Mouse (Mus musculus) layer of hippocampus, adult 18-20 months (tissue): ENCODE data around the gene Card10. TPM values are rescaled to one million over a fixed set of nuclear protein-coding genes. Genes with fewer than 3 reads are reported as not detected.

Source experiments
- DNase-seq, 2 experiments: peaks; one replicate each; pipeline ENCODE4 v3.0.0; 2022; ENCODE audit warnings: low spot score in 2 of 2
- total RNA-seq, 2 experiments: library from RNA; stranded (reverse); gene quantifications; 2 replicates each; pipeline ENCODE4 v1.2.3; 2021

Card10 gene
- total RNA-seq, 2 experiments from 2014 or later = 5.9 to 6.7 TPM

GRCm38 (mm10) chr15:78740662-78741061 is 62.2 kb downstream of the Card10 start:
- no peak for DNase-seq

- no peak for DNase-seq
Observed at GRCm38 (mm10) chr15:78737146-78737545, 65.7 kb downstream of the Card10 start.

GRCm38 (mm10) chr15:78736681-78737100 is 66.2 kb downstream of the Card10 start:
- peak in 1 of 2 experiments; percentile 12 for DNase-seq

- no peak for DNase-seq
Observed at GRCm38 (mm10) chr15:78736181-78736579, 66.7 kb downstream of the Card10 start.

GRCm38 (mm10) chr15:78735431-78736180 is 67.2 kb downstream of the Card10 start:
- DNase-seq = peak in 1 of 2 experiments; percentile 65

GRCm38 (mm10) chr15:78731830-78732229 is 71.0 kb downstream of the Card10 start:
- no peak for DNase-seq

- DNase-seq = no peak
Observed at GRCm38 (mm10) chr15:78730315-78731049, 72.4 kb downstream of the Card10 start.

GRCm38 (mm10) chr15:78726697-78727096 is 76.1 kb downstream of the Card10 start:
- DNase-seq = no peak

Other genes with a start within 250 kb of the Card10 start
- 1 to 10 TPM; 1.4 to 1.9 TPM for gene Rac2, start 230.3 kb downstream of the Card10 start, total RNA-seq
- 10 to 100 TPM; 20.0 to 26.3 TPM for gene Cyth4, start 206.0 kb downstream of the Card10 start, total RNA-seq
- gene Elfn2, start 84.3 kb downstream of the Card10 start, total RNA-seq = 100 to 1,000 TPM; 206 to 214 TPM
- 1 to 10 TPM; 6.0 to 6.2 TPM for gene Mfng, start 29.6 kb downstream of the Card10 start, total RNA-seq
- 10 to 100 TPM; 11.9 to 15.8 TPM for gene Cdc42ep1, start 39.6 kb upstream of the Card10 start, total RNA-seq
- gene Lgals2, start 52.5 kb upstream of the Card10 start, total RNA-seq = not detected
- 10 to 100 TPM; 59.0 to 61.7 TPM for gene Gga1, start 74.1 kb upstream of the Card10 start, total RNA-seq
- under 1 TPM in 1 of 2 experiments, not detected in 1; 0.52 TPM for gene Gm49510, start 96.6 kb upstream of the Card10 start, total RNA-seq
- 10 to 100 TPM; 32.4 to 34.4 TPM for gene Sh3bp1, start 96.7 kb upstream of the Card10 start, total RNA-seq
- gene Pdxp, start 110.9 kb upstream of the Card10 start, total RNA-seq = 100 to 1,000 TPM; 170 to 178 TPM
- gene Lgals1, start 123.7 kb upstream of the Card10 start, total RNA-seq = 10 to 100 TPM; 23.8 to 27.0 TPM
- gene Nol12, start 131.9 kb upstream of the Card10 start, total RNA-seq = 10 to 100 TPM; 36.2 to 37.5 TPM
- gene Triobp, start 144.7 kb upstream of the Card10 start, total RNA-seq = 1 to 10 TPM; 9.0 to 9.2 TPM
- 10 to 100 TPM; 83.7 to 93.8 TPM for gene H1f0, start 225.4 kb upstream of the Card10 start, total RNA-seq
- under 1 TPM in 1 of 2 experiments, not detected in 1; 0.42 TPM for gene Galr3, start 238.8 kb upstream of the Card10 start, total RNA-seq